Mouse (Mus musculus) liver, embryonic 12.5 days (tissue): Measurements from ENCODE around the gene Myl4. TPM values are rescaled to one million over a fixed set of nuclear protein-coding genes. Genes with fewer than 3 reads are reported as not detected.

Experiments used
- ATAC-seq: fragments of 200-750 bp; cut with Nextera tagmentation; 2 replicates; pipeline ENCODE4 v1.8.0; 2017; ENCODE audit warnings: moderate number of reproducible peaks, mild to moderate bottlenecking, moderate library complexity
- H3K27ac ChIP-seq: fragments of 300-500 bp; sonication (generic); 2 replicates; pipeline ENCODE4 v1.5.1; 2016; ENCODE audit warnings: mild to moderate bottlenecking
- H3K27me3 ChIP-seq: fragments of 300-500 bp; sonication (generic); replicated peaks from 2 replicates; pipeline ENCODE4 v1.6.1; 2016; ENCODE audit warnings: mild to moderate bottlenecking, moderate library complexity
- H3K36me3 ChIP-seq: fragments of 300-500 bp; sonication (generic); 2 replicates; pipeline ENCODE4 v1.6.1; 2016; ENCODE audit warnings: mild to moderate bottlenecking, moderate library complexity
- H3K4me1 ChIP-seq: fragments of 300-500 bp; sonication (generic); 2 replicates; pipeline ENCODE4 v1.6.1; 2016
- H3K4me2 ChIP-seq: fragments of 300-500 bp; sonication (generic); 2 replicates; pipeline ENCODE4 v1.6.1; 2016; ENCODE audit warnings: mild to moderate bottlenecking, moderate library complexity
- H3K4me3 ChIP-seq: fragments of 300-500 bp; sonication (generic); 2 replicates; pipeline ENCODE4 v1.5.1; 2016; ENCODE audit warnings: mild to moderate bottlenecking, moderate library complexity
- H3K9ac ChIP-seq: fragments of 300-500 bp; sonication (generic); 2 replicates; pipeline ENCODE4 v1.6.1; 2016; ENCODE audit warnings: mild to moderate bottlenecking, moderate library complexity
- H3K9me3 ChIP-seq: fragments of 300-500 bp; sonication (generic); replicated peaks from 2 replicates; pipeline ENCODE4 v1.6.1; 2016; ENCODE audit warnings: mild to moderate bottlenecking, moderate library complexity
- WGBS: fragments of 180-500 bp; shearing (Covaris S2); methylation state at CpG from one replicate; pipeline ENCODE4 v1.1.7; 2016; ENCODE audit not compliant: insufficient replicate concordance; 5-methylcytosine and 5-hydroxymethylcytosine counted together
- polyA plus RNA-seq: library from polyadenylated mRNA; unstranded; fragments of >200 nt; fragmentation: Nextera tagmentation; extraction: Ambion mirVana; gene quantifications from 2 replicates; pipeline ENCODE4 v1.2.1, GENCODE M21; 2016

The Myl4 gene
- polyA plus RNA-seq, 1 experiment from 2014 or later: 1.5 TPM

DNA sequence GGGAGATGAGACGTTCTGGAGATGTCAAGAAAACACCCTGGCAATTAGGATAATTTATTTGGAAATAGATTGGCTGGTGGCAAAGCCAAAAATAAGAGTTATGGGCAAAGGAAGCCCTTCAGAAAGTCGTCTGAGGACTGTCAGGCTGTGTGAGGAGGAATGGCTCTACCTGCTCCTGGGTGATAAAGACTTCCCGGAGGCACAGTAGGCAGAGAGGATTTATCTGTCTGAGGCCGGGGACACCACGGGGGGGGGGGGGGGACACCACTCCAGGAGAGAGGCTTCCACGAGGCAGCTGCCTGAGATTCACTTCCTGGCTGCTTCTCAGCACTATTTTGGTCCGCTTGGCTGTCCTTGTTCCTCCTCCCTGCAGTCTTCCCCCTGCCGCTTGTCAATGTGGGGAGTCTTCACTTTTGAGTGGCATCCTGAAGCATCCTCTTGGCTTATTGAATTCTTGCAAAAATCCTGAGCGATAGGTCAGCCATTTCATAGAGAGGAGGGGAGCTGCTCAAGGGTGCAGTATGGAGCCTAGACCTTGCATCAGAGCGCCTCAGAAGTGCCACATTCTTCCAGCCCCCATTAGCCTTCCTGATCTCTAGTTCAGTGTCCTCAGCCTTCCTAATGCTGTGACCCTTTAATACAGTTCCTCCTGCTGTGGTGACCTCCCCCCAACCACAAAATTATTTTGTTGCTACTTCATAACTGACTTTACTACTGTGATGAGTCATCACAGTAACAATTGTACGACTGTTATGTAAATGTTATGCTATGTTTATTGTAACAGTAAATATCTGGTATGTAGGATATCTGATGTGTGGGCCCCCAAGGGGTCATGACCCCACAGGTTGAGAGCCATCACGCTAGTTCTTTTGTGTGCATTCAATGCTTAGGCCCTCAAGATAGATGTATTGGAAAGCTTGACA, 71.8 kb downstream of the Myl4 start:
- Histone ChIP-seq H3K9me3 (no peaks in the 10 kb centered on the region), H3K9ac (no peak overlapping the region; the same call in 1 of the 2 replicates), H3K4me3 (no peak overlapping the region), H3K27me3 (peaks cover 16% of the 10 kb centered on the region; the same call in 1 of the 2 replicates), H3K36me3 (no peaks in the 10 kb centered on the region), H3K27ac (peak overlapping the region; percentile 28; the same call in 1 of the 2 replicates), H3K4me1 (peaks cover 87% of the 10 kb centered on the region), H3K4me2 (peak overlapping the region; percentile 48)
- WGBS: 19% methylated on average over 12 of the region's 12 CpGs
- ATAC-seq: peak; percentile 78

GRCm38 (mm10) chr11:104624791-104625391, 74.4 kb downstream of the Myl4 start:
- no peak for ATAC-seq
- no peak overlapping the region for H3K4me2 ChIP-seq
- H3K27ac ChIP-seq: no peak overlapping the region
- no peaks in the 10 kb centered on the region for H3K9me3 ChIP-seq
- H3K27me3 ChIP-seq: peaks cover 14% of the 10 kb centered on the region; the same call in 1 of the 2 replicates
- H3K36me3 ChIP-seq: no peaks in the 10 kb centered on the region
- H3K9ac ChIP-seq: no peak overlapping the region
- WGBS: 49% methylated on average over 6 of the region's 6 CpGs
- H3K4me3 ChIP-seq: no peak overlapping the region
- H3K4me1 ChIP-seq: peaks cover 80% of the 10 kb centered on the region

- Histone ChIP-seq H3K4me1 (peaks cover 72% of the 10 kb centered on the region), H3K9ac (no peak overlapping the region), H3K27me3 (peaks cover 7% of the 10 kb centered on the region; the same call in 1 of the 2 replicates), H3K4me3 (no peak overlapping the region), H3K27ac (peak overlapping the region; percentile 57), H3K9me3 (no peaks in the 10 kb centered on the region), H3K36me3 (no peaks in the 10 kb centered on the region), H3K4me2 (peak overlapping the region; percentile 46)
- peak; percentile 83 for ATAC-seq
- 50% methylated on average over 12 of the region's 12 CpGs for WGBS
These were observed 75.3 kb downstream of the Myl4 start for GRCm38 (mm10) chr11:104625453-104626402.

DNA sequence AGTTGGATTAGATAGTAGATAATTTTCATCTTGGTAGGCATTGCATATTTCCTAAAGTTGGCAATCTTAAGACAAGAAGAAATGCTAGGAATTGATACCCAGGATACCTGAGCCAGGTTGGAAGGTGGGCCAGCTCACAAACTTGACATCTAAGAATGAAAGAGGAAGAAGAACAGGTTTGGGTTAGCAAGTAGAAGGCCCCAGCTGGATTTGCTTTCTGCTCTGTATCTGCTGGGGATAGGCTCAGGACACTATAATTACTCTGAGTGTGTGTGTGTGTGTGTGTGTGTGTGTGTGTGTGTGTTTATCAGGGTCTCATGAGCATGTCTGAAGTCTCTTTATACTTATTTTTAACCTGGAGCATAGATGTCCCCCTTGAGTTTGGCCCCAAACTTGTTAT, 76.2 kb downstream of the Myl4 start:
- H3K4me2 ChIP-seq: peak overlapping the region; percentile 46
- H3K9me3 ChIP-seq: no peaks in the 10 kb centered on the region
- H3K27me3 ChIP-seq: peaks cover 6% of the 10 kb centered on the region; the same call in 1 of the 2 replicates
- no peak overlapping the region for H3K4me3 ChIP-seq
- H3K27ac ChIP-seq: no peak overlapping the region
- no peaks in the 10 kb centered on the region for H3K36me3 ChIP-seq
- peaks cover 66% of the 10 kb centered on the region for H3K4me1 ChIP-seq
- no peak for ATAC-seq
- no peak overlapping the region for H3K9ac ChIP-seq

GRCm38 (mm10) chr11:104627616-104628301, 77.3 kb downstream of the Myl4 start:
- Histone ChIP-seq H3K36me3 (no peaks in the 10 kb centered on the region), H3K27ac (no peak overlapping the region), H3K9me3 (no peaks in the 10 kb centered on the region), H3K4me1 (peaks cover 55% of the 10 kb centered on the region), H3K9ac (no peak overlapping the region), H3K4me2 (no peak overlapping the region), H3K4me3 (no peak overlapping the region), H3K27me3 (peaks cover 6% of the 10 kb centered on the region; the same call in 1 of the 2 replicates)
- ATAC-seq: no peak
- 68% methylated on average over 11 of the region's 11 CpGs for WGBS

- H3K27me3 ChIP-seq: peaks cover 6% of the 10 kb centered on the region; the same call in 1 of the 2 replicates
- peaks cover 48% of the 10 kb centered on the region for H3K4me1 ChIP-seq
- H3K4me3 ChIP-seq: no peak overlapping the region
- no peaks in the 10 kb centered on the region for H3K9me3 ChIP-seq
- no peaks in the 10 kb centered on the region for H3K36me3 ChIP-seq
- H3K9ac ChIP-seq: no peak overlapping the region
- ATAC-seq: no peak
- no peak overlapping the region for H3K27ac ChIP-seq
- H3K4me2 ChIP-seq: no peak overlapping the region
- WGBS: 57% methylated on average over 5 of the region's 5 CpGs
These were observed 78.1 kb downstream of the Myl4 start for GRCm38 (mm10) chr11:104628566-104628965.

GRCm38 (mm10) chr11:104630185-104630835, 79.8 kb downstream of the Myl4 start:
- WGBS: 29% methylated on average over 7 of the region's 7 CpGs
- Histone ChIP-seq H3K27me3 (peaks cover 3% of the 10 kb centered on the region; the same call in 1 of the 2 replicates), H3K9me3 (no peaks in the 10 kb centered on the region), H3K4me3 (no peak overlapping the region), H3K4me1 (peaks cover 35% of the 10 kb centered on the region), H3K36me3 (no peaks in the 10 kb centered on the region), H3K4me2 (no peak overlapping the region), H3K9ac (no peak overlapping the region), H3K27ac (no peak overlapping the region)
- ATAC-seq: no peak

DNA sequence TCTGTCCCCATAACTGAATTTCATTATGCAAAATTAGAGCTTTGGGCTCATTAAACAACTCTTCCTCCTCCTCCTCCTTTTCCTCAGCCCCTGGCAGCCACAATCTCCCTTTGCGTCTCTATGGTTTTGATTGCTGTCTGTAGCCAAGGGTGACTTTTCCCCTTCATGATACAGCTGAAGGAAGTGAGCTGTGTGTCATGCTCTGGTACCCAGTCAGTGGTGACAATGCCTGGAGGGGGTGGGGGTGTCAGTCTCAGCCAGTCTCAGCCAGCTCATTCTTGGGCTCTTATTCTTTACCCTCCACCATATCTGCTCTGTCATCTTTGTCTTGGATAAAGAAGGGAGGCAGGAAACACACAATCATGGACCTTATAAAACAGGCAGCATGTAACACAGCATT, 80.8 kb downstream of the Myl4 start:
- H3K4me1 ChIP-seq: peaks cover 25% of the 10 kb centered on the region
- H3K4me2 ChIP-seq: no peak overlapping the region
- peaks cover 3% of the 10 kb centered on the region; the same call in 1 of the 2 replicates for H3K27me3 ChIP-seq
- no peaks in the 10 kb centered on the region for H3K9me3 ChIP-seq
- H3K9ac ChIP-seq: no peak overlapping the region
- no peak overlapping the region for H3K4me3 ChIP-seq
- ATAC-seq: no peak
- 50% methylated on average over 1 of the region's 1 CpGs for WGBS
- no peak overlapping the region for H3K27ac ChIP-seq
- no peaks in the 10 kb centered on the region for H3K36me3 ChIP-seq

DNA sequence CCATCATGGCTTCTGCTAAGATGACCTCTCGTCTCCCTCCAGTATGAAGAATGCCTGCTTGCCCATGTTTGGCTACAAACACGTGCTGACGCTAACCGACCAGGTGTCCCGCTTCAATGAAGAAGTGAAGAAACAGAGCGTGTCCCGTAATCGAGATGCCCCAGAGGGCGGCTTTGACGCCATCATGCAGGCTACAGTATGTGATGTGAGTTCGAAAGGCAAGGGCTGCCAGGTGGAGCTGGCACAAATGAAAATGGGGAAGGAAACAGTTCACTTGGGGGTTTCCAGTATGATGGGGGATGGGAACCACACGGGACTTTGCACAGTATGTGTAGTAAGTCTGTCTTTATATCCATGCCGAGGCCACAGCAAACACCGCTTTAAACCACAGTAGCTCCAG, 86.5 kb downstream of the Myl4 start:
- no peaks in the 10 kb centered on the region for H3K9me3 ChIP-seq
- no peak overlapping the region for H3K4me3 ChIP-seq
- H3K9ac ChIP-seq: no peak overlapping the region
- 73% methylated on average over 14 of the region's 14 CpGs for WGBS
- no peak for ATAC-seq
- H3K4me2 ChIP-seq: no peak overlapping the region
- no peaks in the 10 kb centered on the region for H3K36me3 ChIP-seq
- no peak overlapping the region for H3K27ac ChIP-seq
- no peaks in the 10 kb centered on the region for H3K4me1 ChIP-seq
- H3K27me3 ChIP-seq: no peaks in the 10 kb centered on the region; the same call in 1 of the 2 replicates

DNA sequence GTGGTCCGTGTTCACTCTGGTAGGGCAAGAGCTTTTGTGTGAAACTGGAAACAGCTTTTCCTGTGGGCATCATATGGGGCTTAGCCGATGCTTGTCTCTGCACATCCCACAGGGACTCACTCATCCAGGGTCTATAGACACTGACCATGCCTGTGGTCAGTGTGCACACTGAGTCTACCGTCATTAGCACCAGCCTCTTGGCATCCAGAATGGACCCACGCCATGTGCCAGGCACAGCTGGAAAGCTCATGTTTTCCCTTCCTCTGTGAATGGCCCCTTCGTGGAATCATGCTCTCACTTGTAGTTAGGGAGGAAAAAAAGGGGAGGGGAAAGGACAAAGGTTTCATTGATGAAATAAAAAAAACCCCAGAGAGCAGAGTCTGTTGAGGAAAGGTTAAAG, 87.5 kb downstream of the Myl4 start:
- Histone ChIP-seq H3K4me2 (no peak overlapping the region), H3K9me3 (no peaks in the 10 kb centered on the region), H3K4me1 (no peaks in the 10 kb centered on the region), H3K36me3 (no peaks in the 10 kb centered on the region), H3K4me3 (no peak overlapping the region), H3K27ac (no peak overlapping the region), H3K27me3 (no peaks in the 10 kb centered on the region; the same call in 1 of the 2 replicates), H3K9ac (no peak overlapping the region)
- no peak for ATAC-seq
- 74% methylated on average over 5 of the region's 5 CpGs for WGBS

- H3K27me3 ChIP-seq: no peaks in the 10 kb centered on the region; the same call in 1 of the 2 replicates
- no peak overlapping the region for H3K4me2 ChIP-seq
- WGBS: 42% methylated on average over 2 of the region's 2 CpGs
- H3K4me3 ChIP-seq: no peak overlapping the region
- no peak overlapping the region for H3K9ac ChIP-seq
- no peak for ATAC-seq
- H3K9me3 ChIP-seq: no peaks in the 10 kb centered on the region
- no peaks in the 10 kb centered on the region for H3K4me1 ChIP-seq
- H3K36me3 ChIP-seq: no peaks in the 10 kb centered on the region
- no peak overlapping the region for H3K27ac ChIP-seq
These were observed 88.4 kb downstream of the Myl4 start for GRCm38 (mm10) chr11:104638906-104639305.
